Mouse (Mus musculus): ENCODE measurements around the gene Tspan9.

- TF ChIP-seq CTCF (IDR thresholded peaks at IDR 0.05; ENCODE audit: low read depth), result no peak
- TF ChIP-seq EP300 (IDR thresholded peaks at IDR 0.05; ENCODE audit: low read depth), result no peak
Measured at GRCm38 (mm10) chr6:127960203-127960602, 183.2 kb downstream of the Tspan9 start.
